Mouse (Mus musculus): ENCODE results near the gene Bbx.

DNA sequence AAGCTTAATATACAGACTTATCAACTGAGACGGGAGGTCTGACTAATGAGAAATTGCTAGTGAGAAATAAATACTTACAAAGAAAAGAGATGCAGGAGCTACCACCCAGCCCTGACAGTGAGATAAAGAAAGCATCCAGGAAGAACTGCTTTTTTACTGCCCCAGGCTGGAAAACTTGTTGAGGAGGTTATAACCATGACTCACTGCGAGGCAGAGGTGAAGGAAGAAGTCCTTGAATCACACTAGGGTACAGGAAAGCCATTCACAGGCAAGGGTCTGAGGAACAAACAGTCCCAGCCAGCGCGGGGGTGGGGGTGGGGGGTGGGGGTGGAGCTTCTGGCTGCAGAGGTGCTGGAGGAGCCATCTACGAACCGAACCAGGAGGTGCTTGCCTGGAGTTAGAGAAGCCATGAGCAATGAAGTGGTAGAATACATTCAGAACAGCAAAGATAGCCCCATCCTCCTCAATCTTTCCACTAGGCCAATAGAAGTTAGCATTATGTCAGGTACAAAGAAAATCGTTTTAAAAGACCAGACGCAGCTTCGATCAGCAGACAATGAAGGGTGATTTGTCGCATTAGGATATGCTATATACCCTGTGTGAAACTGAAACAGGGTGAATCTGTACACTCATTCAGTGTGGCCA lies 30.2 kb upstream of the Bbx start:
- TF ChIP-seq CTCF (conservative IDR thresholded peaks at IDR 0.05 in 1 of 2, IDR thresholded peaks at IDR 0.05 in 1 of 2; ENCODE audit: low read depth in 2 of 2, low read length in 2 of 2) (no peak), ZNF384 (IDR thresholded peaks at IDR 0.05; ENCODE audit: low read depth, low read length) (no peak), POLR2A (IDR thresholded peaks at IDR 0.05; ENCODE audit: low read depth, low read length) (peak; percentile 41; the same call in 1 of the 2 replicates), MAZ (IDR thresholded peaks at IDR 0.05; ENCODE audit: low read depth, low read length) (no peak), SIN3A (IDR thresholded peaks at IDR 0.05; ENCODE audit: low read length) (no peak), TCF12 (IDR thresholded peaks at IDR 0.05; ENCODE audit: low read depth, low read length) (no peak), ZKSCAN1 (IDR thresholded peaks at IDR 0.05; ENCODE audit: borderline replicate concordance, low read depth, low read length) (no peak), ZC3H11A (IDR thresholded peaks at IDR 0.05; ENCODE audit: low read depth, low read length) (no peak)
